Mouse (Mus musculus): ENCODE results near the gene Fam209.

Fam209 gene

DNA sequence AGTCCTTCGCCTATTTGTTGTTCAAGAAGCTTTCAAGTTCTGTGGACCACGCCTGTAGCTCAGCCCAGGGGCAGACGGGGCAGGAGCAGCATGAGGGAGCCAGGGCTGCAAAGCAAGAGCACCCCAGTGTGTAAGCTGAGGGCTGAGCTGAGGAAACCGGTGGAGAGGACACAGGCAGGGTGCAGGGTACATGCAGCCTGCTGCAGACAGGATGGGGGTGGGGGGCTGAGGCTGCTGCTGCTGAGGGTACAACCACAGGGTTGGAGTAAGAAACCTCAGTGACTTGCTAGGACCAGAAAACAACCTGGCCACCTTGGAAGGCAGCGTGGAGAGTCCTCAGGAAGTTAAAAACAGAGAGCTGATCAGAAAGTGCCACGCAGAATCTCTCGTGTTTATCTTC, 8.0 kb downstream of the Fam209 start:
- Histone ChIP-seq H3K4me3 (replicated peaks; ENCODE audit: low read length) (no peak overlapping the region), H3K36me3 (ENCODE audit: insufficient read depth, low read length) (no peaks in the 10 kb centered on the region), H3K4me1 (replicated peaks; ENCODE audit: low read depth, low read length) (peaks cover 34% of the 10 kb centered on the region), H3K9me3 (ENCODE audit: low read length) (no peaks in the 10 kb centered on the region), H3K27me3 (ENCODE audit: insufficient read depth, low read length) (peaks cover 2% of the 10 kb centered on the region; the same call in 1 of the 2 replicates)
- TF ChIP-seq POU5F1 (IDR thresholded peaks at IDR 0.05; ENCODE audit: borderline replicate concordance, low read length), result no peak
- TF ChIP-seq NANOG (IDR thresholded peaks at IDR 0.05; ENCODE audit: borderline replicate concordance, low read length), result no peak
- no peak for TF ChIP-seq CTCF (conservative IDR thresholded peaks at IDR 0.05; ENCODE audit: low read length)

DNA sequence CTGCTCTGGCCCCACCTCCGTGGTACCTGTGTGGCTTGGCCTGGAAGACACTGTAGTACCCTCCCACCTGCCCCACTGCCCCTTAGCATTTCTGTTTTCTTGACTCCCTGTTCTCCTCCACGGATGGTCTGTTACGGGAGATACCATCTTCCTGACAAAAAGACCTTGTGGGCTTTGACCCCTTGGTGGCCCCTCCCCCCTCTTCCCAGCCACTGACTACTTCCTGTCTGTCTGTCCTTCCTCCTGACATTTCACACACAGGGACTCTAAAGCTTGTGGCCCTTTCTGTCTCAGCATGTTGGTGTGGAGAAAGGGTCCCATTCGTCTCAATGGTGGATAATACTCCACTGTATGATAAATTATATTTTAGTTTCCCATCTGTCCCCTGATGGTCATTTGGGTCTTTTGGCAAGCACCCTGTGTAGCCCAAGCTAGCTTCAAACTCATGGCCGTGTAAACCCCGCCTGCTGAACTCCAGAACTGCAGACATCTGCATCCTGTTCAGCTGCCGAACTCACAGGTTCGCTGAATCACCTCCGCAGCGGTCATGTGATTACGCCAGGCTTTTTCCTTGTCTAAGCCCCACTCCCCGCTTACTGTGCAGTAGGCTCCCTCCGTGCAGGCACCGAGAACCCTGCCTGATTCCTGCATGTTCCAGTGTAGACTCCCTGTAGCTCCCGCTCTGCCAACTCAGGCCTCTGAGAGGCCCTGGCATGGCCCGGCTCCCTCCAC, 9.5 kb downstream of the Fam209 start:
- H3K27me3 ChIP-seq (ENCODE audit: insufficient read depth, low read length), result peaks cover 6% of the 10 kb centered on the region; the same call in 1 of the 2 replicates
- H3K36me3 ChIP-seq (ENCODE audit: insufficient read depth, low read length), result no peaks in the 10 kb centered on the region
- H3K4me3 ChIP-seq (replicated peaks; ENCODE audit: low read length), result peak overlapping the region; percentile 57
- TF ChIP-seq POU5F1 (IDR thresholded peaks at IDR 0.05; ENCODE audit: borderline replicate concordance, low read length) (no peak), NANOG (IDR thresholded peaks at IDR 0.05; ENCODE audit: borderline replicate concordance, low read length) (no peak)
- H3K9me3 ChIP-seq (ENCODE audit: low read length), result no peaks in the 10 kb centered on the region
- H3K4me1 ChIP-seq (replicated peaks; ENCODE audit: low read depth, low read length), result peaks cover 32% of the 10 kb centered on the region

DNA sequence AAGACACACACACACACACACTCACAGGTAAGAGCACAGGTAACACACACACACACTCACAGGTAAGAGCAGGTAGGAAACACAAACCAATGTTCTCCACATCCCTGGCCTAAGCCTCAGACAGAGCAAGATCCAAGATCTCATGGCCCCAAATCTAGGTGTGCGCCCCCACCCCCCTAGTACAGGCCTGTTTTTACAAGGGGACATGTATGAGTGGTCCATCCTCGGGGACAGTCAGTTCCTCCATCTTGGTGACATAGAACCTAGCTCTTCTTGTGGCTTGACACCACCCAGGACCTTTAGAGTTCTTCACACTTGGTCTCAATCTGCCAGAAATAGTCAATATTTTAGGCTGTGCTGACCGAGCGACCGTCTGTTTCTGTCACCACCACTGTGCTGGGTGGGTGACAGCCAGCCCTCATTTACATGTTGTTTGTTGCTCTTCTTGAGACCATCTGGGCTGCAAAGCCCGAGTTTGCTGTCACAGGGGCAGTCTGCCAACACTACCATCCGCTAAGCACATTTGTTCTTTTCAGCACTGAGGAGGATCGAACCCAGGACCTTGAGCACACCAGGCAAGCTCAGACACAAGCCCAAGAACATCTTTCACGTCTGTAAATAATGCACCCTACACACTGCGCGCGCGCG, 11.6 kb downstream of the Fam209 start:
- no peak overlapping the region for H3K4me3 ChIP-seq (replicated peaks; ENCODE audit: low read length)
- no peaks in the 10 kb centered on the region for H3K36me3 ChIP-seq (ENCODE audit: insufficient read depth, low read length)
- H3K9me3 ChIP-seq (ENCODE audit: low read length), result no peaks in the 10 kb centered on the region
- H3K4me1 ChIP-seq (replicated peaks; ENCODE audit: low read depth, low read length), result peaks cover 19% of the 10 kb centered on the region
- peaks cover 6% of the 10 kb centered on the region; the same call in 1 of the 2 replicates for H3K27me3 ChIP-seq (ENCODE audit: insufficient read depth, low read length)
- TF ChIP-seq NANOG (IDR thresholded peaks at IDR 0.05; ENCODE audit: borderline replicate concordance, low read length), result no peak
- no peak for TF ChIP-seq POU5F1 (IDR thresholded peaks at IDR 0.05; ENCODE audit: borderline replicate concordance, low read length)
- TF ChIP-seq CTCF (conservative IDR thresholded peaks at IDR 0.05; ENCODE audit: low read length), result no peak

DNA sequence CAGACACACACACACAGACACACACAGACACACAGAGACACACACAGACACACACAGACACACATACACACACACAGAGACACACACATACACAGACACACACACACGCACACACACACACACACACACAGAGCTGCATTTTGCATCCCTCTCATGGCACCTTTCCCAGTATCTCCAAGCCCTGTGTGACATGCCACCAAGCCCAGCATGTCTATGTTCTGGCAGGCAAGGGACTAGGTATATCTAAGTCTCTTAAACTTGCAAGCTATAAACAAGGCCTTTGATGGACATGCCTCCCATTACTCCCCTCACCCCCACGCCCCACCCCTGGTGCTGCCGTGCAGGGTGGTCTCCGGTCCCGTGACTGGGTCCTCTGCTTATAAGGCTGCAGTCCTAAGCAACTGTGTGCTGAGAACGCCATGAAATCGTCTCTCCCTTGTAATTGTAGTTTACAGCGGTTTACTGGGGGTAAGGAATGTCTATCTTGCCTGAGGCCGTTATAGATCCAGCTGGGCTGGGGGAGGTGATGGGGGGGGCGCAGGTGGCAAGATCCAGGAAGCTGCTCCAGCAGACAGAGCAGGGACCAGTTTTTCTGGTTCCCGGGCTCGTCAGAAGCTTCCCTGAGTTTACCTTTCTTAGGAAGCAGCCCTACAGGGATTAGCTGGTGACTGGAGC, 12.5 kb downstream of the Fam209 start:
- Histone ChIP-seq H3K36me3 (ENCODE audit: insufficient read depth, low read length) (no peaks in the 10 kb centered on the region), H3K9me3 (ENCODE audit: low read length) (no peaks in the 10 kb centered on the region), H3K4me1 (replicated peaks; ENCODE audit: low read depth, low read length) (peaks cover 20% of the 10 kb centered on the region), H3K4me3 (replicated peaks; ENCODE audit: low read length) (no peak overlapping the region), H3K27me3 (ENCODE audit: insufficient read depth, low read length) (peaks cover 6% of the 10 kb centered on the region; the same call in 1 of the 2 replicates)
- TF ChIP-seq NANOG (IDR thresholded peaks at IDR 0.05; ENCODE audit: borderline replicate concordance, low read length) (no peak), CTCF (conservative IDR thresholded peaks at IDR 0.05; ENCODE audit: low read length) (no peak), POU5F1 (IDR thresholded peaks at IDR 0.05; ENCODE audit: borderline replicate concordance, low read length) (no peak)

DNA sequence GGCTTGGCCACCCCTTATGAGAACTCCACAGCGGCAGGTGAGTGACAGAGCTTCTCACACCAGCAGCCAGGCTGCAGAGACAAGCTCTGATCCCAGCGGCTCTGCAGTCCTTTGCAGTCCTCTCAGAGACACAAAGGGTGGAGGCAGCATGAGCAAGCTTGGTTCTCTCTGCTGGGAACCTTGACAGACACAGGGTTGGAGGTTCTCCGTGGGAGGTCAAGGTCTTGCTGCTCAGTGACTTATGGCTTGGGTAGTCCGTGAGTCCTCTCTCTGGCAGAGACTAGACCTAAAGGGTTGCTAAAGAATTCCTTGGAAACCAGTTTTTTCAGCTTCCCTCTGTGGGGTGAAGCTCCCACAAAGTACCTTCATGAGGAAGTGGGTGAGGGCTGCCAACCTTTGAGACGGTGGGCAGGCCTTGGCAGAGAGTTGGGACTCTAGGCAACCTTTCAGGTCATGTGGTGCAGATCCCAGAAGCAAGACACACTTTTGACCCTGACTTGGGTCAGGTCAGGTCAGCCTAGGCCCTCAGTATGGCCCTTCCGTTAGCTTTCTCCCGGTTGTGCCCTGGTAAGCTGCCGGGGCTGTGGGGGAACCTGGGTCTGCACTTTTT, 24.5 kb downstream of the Fam209 start:
- H3K27me3 ChIP-seq (ENCODE audit: insufficient read depth, low read length), result 0 out of 2 replicates have a peak, but pooled peaks cover 2% of the 10 kb centered on the region
- TF ChIP-seq POU5F1 (IDR thresholded peaks at IDR 0.05; ENCODE audit: borderline replicate concordance, low read length) (no peak), CTCF (conservative IDR thresholded peaks at IDR 0.05; ENCODE audit: low read length) (no peak)
- H3K4me3 ChIP-seq (replicated peaks; ENCODE audit: low read length), result peak overlapping the region; percentile 10; the same call in 1 of the 2 replicates
- no peaks in the 10 kb centered on the region for H3K9me3 ChIP-seq (ENCODE audit: low read length)
- H3K4me1 ChIP-seq (replicated peaks; ENCODE audit: low read depth, low read length), result peaks cover 45% of the 10 kb centered on the region
- no peaks in the 10 kb centered on the region for H3K36me3 ChIP-seq (ENCODE audit: insufficient read depth, low read length)

DNA sequence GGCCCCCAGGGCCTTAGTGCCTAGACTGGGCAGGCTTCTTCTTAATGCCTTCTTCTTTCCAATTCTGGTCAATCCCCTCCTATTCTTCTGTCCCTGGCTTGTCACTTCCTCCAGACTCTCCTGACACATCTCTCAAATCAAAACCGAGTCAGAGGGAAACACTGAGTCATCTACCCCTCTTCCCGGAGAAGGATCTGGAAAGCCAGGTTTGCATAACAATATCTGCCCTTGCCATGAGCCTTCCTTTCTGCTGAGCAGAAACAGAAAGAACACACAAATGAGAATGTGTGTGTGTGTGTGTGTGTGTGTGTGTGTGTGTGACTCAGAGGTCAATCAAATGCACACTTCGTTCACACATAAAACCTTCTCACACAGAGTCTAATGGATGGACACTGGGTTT, 26.5 kb downstream of the Fam209 start:
- H3K9me3 ChIP-seq (ENCODE audit: low read length), result no peaks in the 10 kb centered on the region
- H3K36me3 ChIP-seq (ENCODE audit: insufficient read depth, low read length), result no peaks in the 10 kb centered on the region
- TF ChIP-seq POU5F1 (IDR thresholded peaks at IDR 0.05; ENCODE audit: borderline replicate concordance, low read length) (peak; percentile 88; the same call in 1 of the 2 replicates), NANOG (IDR thresholded peaks at IDR 0.05; ENCODE audit: borderline replicate concordance, low read length) (no peak)
- H3K4me3 ChIP-seq (replicated peaks; ENCODE audit: low read length), result no peak overlapping the region
- H3K4me1 ChIP-seq (replicated peaks; ENCODE audit: low read depth, low read length), result peaks cover 57% of the 10 kb centered on the region
- peaks cover 5% of the 10 kb centered on the region; the same call in 1 of the 2 replicates for H3K27me3 ChIP-seq (ENCODE audit: insufficient read depth, low read length)

DNA sequence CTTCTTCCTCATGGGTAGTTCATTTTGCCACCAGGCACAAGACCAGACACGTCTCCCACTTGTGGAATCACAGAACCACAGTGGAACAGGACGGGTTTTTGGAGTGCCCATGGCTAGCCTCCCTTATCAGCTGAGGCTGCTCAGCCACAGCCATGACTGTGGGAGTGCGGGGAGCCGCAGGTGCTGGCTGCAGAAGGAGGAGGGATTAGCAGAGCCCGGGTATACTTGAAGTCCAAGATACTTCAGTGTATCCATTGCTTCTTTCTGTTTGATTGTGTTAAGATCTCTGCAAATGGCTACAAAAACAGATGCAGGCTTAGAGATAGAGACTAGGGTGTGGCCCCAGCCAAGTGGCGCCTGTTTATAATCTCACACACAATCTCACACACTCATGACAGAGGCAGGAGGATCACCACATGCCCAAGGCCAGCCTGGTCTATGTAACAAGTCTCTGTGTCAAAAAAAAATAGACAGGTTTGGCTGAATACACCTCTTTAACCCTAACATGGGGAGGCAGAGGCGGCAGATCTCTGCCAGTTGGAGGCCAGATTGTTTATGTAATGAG, 28.5 kb downstream of the Fam209 start:
- no peaks in the 10 kb centered on the region for H3K36me3 ChIP-seq (ENCODE audit: insufficient read depth, low read length)

DNA sequence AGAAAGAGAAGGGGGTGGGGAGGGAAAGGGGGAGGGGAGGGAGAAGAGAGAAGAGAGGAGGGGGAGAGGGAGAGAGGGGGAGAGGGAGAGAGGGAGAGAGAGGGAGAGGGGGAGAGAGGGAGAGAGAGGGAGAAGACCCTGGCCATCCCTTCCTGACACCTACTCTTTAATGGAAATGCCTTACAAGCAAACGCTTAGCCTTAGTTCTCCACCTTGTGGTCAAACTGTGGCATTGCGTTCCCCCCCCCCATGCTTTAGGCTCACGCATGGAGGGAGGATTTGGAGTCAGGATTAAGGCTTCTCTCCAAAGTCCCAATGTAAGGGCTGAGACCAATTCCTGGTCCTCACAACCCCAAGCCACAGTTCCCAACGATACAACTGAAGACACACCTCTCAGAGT, 29.0 kb downstream of the Fam209 start:
- no peak for TF ChIP-seq POU5F1 (IDR thresholded peaks at IDR 0.05; ENCODE audit: borderline replicate concordance, low read length)
- no peak for TF ChIP-seq NANOG (IDR thresholded peaks at IDR 0.05; ENCODE audit: borderline replicate concordance, low read length)
- TF ChIP-seq CTCF (conservative IDR thresholded peaks at IDR 0.05; ENCODE audit: low read length), result peak; percentile 55
- peaks cover 5% of the 10 kb centered on the region; the same call in 1 of the 2 replicates for H3K27me3 ChIP-seq (ENCODE audit: insufficient read depth, low read length)
- no peaks in the 10 kb centered on the region for H3K9me3 ChIP-seq (ENCODE audit: low read length)
- H3K4me3 ChIP-seq (replicated peaks; ENCODE audit: low read length), result no peak overlapping the region
- H3K4me1 ChIP-seq (replicated peaks; ENCODE audit: low read depth, low read length), result peaks cover 58% of the 10 kb centered on the region
- no peaks in the 10 kb centered on the region for H3K36me3 ChIP-seq (ENCODE audit: insufficient read depth, low read length)

More for the DNA sequence above, 28.5 kb downstream of the Fam209 start:
- peaks cover 5% of the 10 kb centered on the region; the same call in 1 of the 2 replicates for H3K27me3 ChIP-seq (ENCODE audit: insufficient read depth, low read length)
- no peaks in the 10 kb centered on the region for H3K9me3 ChIP-seq (ENCODE audit: low read length)
- peaks cover 63% of the 10 kb centered on the region for H3K4me1 ChIP-seq (replicated peaks; ENCODE audit: low read depth, low read length)
- no peak overlapping the region for H3K4me3 ChIP-seq (replicated peaks; ENCODE audit: low read length)
- no peak for TF ChIP-seq POU5F1 (IDR thresholded peaks at IDR 0.05; ENCODE audit: borderline replicate concordance, low read length)
- TF ChIP-seq CTCF (conservative IDR thresholded peaks at IDR 0.05; ENCODE audit: low read length), result no peak
- no peak for TF ChIP-seq NANOG (IDR thresholded peaks at IDR 0.05; ENCODE audit: borderline replicate concordance, low read length)
